Mouse (Mus musculus) ovary, adult 18-20 months (tissue): ENCODE measurements around the gene Lhx2.

Experiments
- DNase-seq: peaks from one replicate; pipeline ENCODE4 v3.0.0; 2022; ENCODE audit warnings: low spot score, mixed read lengths

The Lhx2 gene

DNA sequence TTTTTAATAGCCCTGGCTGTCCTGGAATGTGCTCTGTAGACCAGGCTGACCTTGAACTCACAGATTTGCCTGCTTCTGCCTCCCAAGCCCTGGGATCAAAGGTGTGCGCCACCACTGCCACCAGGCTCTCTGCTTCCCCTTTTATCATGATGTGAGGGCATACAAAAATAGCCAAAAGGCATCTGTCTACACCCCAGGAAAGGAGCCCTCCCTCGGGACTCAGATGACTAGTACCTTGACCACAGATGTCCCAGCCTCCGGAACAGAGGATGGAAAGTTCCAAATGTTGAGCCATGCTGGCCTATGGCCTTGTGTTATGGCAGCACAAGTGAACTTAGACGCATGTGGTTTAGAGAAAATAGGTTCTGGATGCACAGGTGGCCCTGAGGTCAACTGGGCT, 66.3 kb downstream of the Lhx2 start:
- no peak for DNase-seq

DNA sequence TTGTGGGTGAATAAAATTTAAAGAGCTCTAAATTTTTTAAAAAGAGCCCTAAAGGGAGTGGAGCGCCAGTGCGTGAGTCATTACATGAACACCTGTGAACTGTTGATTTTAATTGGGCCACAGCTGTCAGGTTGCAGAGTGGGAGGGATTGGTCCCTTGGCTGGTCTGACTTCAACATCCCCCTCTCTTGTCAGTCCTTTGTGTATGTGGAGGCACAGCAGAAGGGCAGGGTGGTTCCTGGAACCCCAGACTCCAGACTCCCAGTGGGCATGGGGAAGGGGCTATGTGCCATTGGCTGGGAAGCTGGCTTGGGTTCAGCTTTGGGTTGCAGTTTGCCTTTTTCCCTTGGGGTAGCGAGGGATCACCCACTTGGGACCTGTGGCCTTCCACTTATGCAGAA, 70.2 kb downstream of the Lhx2 start:
- DNase-seq: no peak

DNA sequence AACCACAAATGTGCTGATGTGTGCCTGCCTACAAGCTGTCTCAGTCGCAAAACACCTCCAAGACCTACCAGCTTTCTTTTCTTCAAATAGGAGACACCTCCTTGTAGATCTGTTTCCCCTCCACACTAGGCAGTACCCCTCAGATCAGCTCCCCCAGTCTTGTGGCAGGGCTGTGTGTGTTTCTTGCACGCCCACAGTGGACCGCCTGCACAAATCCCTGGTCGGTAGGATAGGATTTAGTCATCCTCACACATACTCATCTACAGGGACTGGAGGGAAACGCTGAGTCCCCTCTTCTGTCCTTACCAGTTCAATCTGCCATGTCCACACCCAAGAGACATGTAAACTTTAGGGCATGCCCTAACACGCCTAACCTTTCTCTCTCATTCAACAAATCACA, 71.1 kb downstream of the Lhx2 start:
- no peak for DNase-seq

DNA sequence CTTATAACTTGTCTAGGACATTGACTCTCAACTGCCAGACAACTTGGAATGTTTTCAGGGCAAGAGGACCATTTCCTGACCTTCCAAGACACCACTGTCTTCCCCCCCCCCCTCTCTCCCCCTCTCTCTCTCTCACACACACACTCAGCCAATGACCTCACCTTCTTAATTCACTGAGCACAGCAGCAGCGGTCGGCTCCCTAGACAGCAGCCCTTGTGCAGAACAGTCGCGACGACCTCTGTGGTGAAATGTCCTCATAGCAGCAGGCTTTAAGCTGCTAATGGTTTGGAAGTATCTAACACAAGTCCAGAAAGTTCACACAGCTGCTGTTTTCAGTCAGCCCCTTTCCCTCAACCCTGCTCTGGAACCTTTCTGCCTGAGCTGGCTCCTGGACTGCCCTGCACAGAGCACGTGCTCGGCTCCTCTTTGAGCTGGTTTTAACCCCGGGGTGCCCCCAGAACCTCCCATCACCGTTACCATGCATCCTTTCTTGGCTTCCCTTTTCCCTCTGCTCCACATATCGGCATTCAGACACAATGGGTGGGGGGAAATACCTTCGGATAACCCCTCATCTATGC, 73.6 kb downstream of the Lhx2 start:
- no peak for DNase-seq

DNA sequence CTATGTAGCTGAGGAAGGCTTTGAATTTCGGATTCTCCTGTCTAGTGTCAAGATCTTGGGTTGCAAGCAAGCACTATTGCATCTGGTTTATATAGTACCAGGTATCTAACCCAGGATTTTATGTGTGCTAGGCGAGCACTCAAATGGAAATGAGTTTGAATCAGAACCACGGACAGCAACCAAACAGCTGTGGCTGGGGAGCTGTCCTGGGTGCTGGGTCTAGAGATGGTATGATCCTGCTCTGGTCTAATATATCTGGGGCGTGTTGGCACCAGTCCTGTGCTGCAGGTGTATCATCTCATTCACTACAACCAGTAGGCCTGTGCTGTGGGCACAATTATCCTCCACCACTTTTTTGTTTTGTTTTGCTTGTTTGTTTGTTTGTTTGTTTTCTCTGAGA, 78.9 kb downstream of the Lhx2 start:
- no peak for DNase-seq
